Mouse (Mus musculus) stomach, postnatal 0 days (tissue): ENCODE results near the gene Lrmda. TPM values are rescaled to one million over a fixed set of nuclear protein-coding genes. Genes with fewer than 3 reads are reported as not detected.

Experiments used
- ATAC-seq: fragments of 200-750 bp; cut with Nextera tagmentation; 2 replicates; pipeline ENCODE4 v1.8.0; 2017; ENCODE audit not compliant: low FRiP score, low TSS enrichment
- DNase-seq: peaks from one replicate; pipeline ENCODE4 v3.0.0-alpha.2; 2016; ENCODE audit warnings: low spot score
- H3K27ac ChIP-seq: fragments of 300-500 bp; sonication (generic); replicated peaks from 2 replicates; pipeline ENCODE4 v1.5.1; 2014; ENCODE audit warnings: mild to moderate bottlenecking, control low read depth
- H3K27me3 ChIP-seq: fragments of 300-500 bp; sonication (generic); 2 replicates; pipeline ENCODE4 v1.6.1; 2014; ENCODE audit warnings: low read length; ENCODE audit not compliant: control insufficient read depth, insufficient read depth
- H3K36me3 ChIP-seq: fragments of 300-500 bp; sonication (generic); 2 replicates; pipeline ENCODE4 v1.6.1; 2014; ENCODE audit warnings: low read length, mixed read lengths; ENCODE audit not compliant: control insufficient read depth, insufficient read depth
- H3K4me1 ChIP-seq: fragments of 300-500 bp; sonication (generic); replicated peaks from 2 replicates; pipeline ENCODE4 v1.6.1; 2014; ENCODE audit warnings: antibody characterized with exemption; ENCODE audit not compliant: control insufficient read depth, insufficient read depth
- H3K4me2 ChIP-seq: fragments of 300-500 bp; sonication (generic); replicated peaks from 2 replicates; pipeline ENCODE4 v1.6.1; 2014; ENCODE audit warnings: low read depth, mild to moderate bottlenecking, control low read depth, moderate library complexity
- H3K4me3 ChIP-seq: fragments of 300-500 bp; sonication (generic); 2 replicates; pipeline ENCODE4 v1.5.1; 2014; ENCODE audit warnings: low read depth, low read length, control low read depth
- H3K9ac ChIP-seq: fragments of 300-500 bp; sonication (generic); 2 replicates; pipeline ENCODE4 v1.6.1; 2014; ENCODE audit warnings: mild to moderate bottlenecking, low read length, control low read depth, mixed read lengths
- H3K9me3 ChIP-seq: fragments of 300-500 bp; sonication (generic); 2 replicates; pipeline ENCODE4 v1.6.1; 2016; ENCODE audit warnings: low read length; ENCODE audit not compliant: control insufficient read depth
- CTCF ChIP-seq: IDR thresholded peaks from 2 replicates; pipeline ENCODE4 v1.5.1; 2016; ENCODE audit warnings: antibody characterized with exemption, low read depth, mild to moderate bottlenecking, moderate library complexity
- EP300 ChIP-seq: optimal IDR thresholded peaks from 2 replicates; pipeline ENCODE3; 2016; ENCODE audit warnings: antibody characterized with exemption
- WGBS: fragments of 180-500 bp; shearing (Covaris S2); extraction: QIAGEN DNeasy Blood & Tissue Kit; methylation state at CpG from one replicate; pipeline ENCODE4 v1.1.7; 2014; 5-methylcytosine and 5-hydroxymethylcytosine counted together
- polyA plus RNA-seq: library from polyadenylated mRNA; unstranded; fragments of >200 nt; fragmentation: Nextera tagmentation; extraction: Ambion mirVana; gene quantifications from 2 replicates; pipeline ENCODE4 v1.2.1, GENCODE M21; 2015

Gene Lrmda
- polyA plus RNA-seq, 1 experiment from 2014 or later: 0.39 TPM

DNA sequence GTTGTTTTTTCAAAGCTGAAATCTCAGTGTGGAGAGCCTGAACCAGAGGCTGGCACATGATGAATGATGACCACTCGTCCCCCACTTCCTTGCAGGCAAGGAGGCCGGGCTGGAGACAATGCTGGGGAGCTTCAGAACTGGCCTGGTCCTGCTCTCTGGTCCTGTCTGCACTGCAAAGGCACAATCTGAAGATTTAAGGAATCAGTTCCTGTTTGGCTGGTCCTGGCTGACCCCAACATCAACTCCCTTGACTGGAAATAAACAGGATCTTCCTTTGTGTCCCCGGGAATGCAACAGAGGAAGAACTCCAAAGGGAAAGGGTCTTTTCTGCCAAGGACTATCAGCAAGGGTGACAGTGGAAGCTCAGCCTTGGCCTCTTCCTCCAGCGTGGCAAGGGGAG lies 4.7 kb upstream of the Lrmda start:
- H3K27ac ChIP-seq: no peak overlapping the region
- no peak overlapping the region for H3K9ac ChIP-seq
- no peaks in the 10 kb centered on the region for H3K27me3 ChIP-seq
- TF ChIP-seq EP300: no peak
- TF ChIP-seq CTCF: no peak
- 60% methylated on average over 4 of the region's 4 CpGs for WGBS
- 0 out of 2 replicates have a peak, but pooled peaks cover 3% of the 10 kb centered on the region for H3K4me1 ChIP-seq
- DNase-seq (no peak), ATAC-seq (no peak)
- H3K4me3 ChIP-seq: no peak overlapping the region
- no peaks in the 10 kb centered on the region for H3K36me3 ChIP-seq
- H3K4me2 ChIP-seq: no peak overlapping the region
- H3K9me3 ChIP-seq: no peaks in the 10 kb centered on the region

GRCm38 (mm10) chr14:22017011-22017410 lies 2.5 kb upstream of the Lrmda start:
- H3K4me3 ChIP-seq: no peak overlapping the region
- 30% methylated on average over 5 of the region's 5 CpGs for WGBS
- no peak for DNase-seq
- TF ChIP-seq CTCF: no peak
- TF ChIP-seq EP300: no peak
- no peak overlapping the region for H3K4me2 ChIP-seq
- no peak for ATAC-seq
- H3K9ac ChIP-seq: no peak overlapping the region
- H3K9me3 ChIP-seq: no peaks in the 10 kb centered on the region
- no peak overlapping the region for H3K27ac ChIP-seq
- 0 out of 2 replicates have a peak, but pooled peaks cover 3% of the 10 kb centered on the region for H3K4me1 ChIP-seq
- H3K36me3 ChIP-seq: no peaks in the 10 kb centered on the region
- H3K27me3 ChIP-seq: no peaks in the 10 kb centered on the region

DNA sequence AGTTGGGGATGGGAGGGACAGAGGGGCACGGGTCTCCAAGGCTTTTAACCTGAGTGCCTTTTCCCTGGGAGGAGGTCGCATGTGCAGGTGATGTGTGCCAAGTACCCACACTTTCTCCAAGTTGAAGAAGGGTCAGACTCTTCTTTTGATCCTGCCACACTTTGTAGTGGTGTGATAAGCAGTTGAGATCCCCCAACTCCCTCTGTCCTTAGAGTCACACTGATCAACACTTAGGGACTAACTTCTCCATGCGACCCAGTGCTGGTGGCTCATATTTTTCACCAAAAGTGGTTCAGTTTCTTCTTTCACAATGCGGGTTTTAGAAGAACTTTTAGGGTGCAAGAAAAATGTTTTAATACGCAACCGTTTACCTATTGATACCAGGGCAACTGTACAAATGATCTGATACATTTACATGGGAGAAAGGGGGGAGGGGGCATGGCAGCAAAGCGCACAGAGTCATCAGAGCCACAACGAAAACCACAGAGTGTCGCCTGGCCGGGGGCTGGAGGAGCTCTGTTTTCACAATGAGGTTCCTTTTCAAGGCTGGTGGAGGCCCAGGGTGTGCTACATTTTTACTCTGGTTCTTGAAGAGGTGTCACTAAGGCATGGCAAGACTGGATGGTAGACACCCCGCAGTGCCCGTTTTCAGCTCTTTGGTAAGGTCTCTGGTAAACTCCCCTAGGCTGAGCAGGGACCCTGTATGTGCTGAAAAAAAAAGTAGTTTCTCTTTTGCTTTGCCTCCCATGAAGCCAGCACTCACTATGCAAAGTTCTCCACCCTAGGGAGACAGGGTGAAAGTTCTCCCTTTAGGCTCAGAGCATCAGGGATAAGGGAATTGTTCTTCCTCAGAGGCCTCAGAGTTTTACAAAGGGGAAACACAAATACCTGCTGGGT lies 685 bp downstream of the Lrmda start:
- Histone ChIP-seq H3K27me3 (no peaks in the 10 kb centered on the region), H3K4me1 (0 out of 2 replicates have a peak, but pooled peaks cover 3% of the 10 kb centered on the region), H3K9ac (peak overlapping the region; percentile 68), H3K9me3 (no peaks in the 10 kb centered on the region), H3K4me2 (peak overlapping the region; percentile 82), H3K4me3 (peak overlapping the region; percentile 40), H3K27ac (no peak overlapping the region), H3K36me3 (no peaks in the 10 kb centered on the region)
- 62% methylated on average over 12 of the region's 12 CpGs for WGBS
- DNase-seq (no peak), ATAC-seq (no peak; the same call in 1 of the 2 replicates)
- TF ChIP-seq EP300 (no peak), CTCF (no peak)

DNA sequence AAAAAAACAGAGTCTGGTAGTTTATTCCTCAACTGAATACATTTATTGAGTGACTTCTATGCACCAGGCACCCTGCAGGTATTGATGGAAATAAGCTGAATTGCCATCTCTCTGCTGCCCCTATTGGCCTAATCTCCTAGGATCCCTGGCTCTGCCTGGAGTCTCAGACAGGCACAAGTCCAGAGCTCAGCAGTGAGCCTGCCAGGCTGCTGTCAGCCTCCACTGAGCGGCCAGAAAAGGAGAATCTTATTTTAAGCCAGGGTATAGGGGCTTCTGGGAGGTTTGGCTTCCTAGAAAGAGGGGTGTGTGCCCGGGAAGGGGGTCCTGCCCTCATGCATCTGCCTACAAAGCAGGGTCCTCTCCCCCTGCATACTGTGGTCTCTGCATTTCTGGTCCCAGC lies 1.4 kb downstream of the Lrmda start:
- H3K27me3 ChIP-seq: no peaks in the 10 kb centered on the region
- 22% methylated on average over 2 of the region's 2 CpGs for WGBS
- ATAC-seq (no peak), DNase-seq (peak; percentile 43)
- no peak overlapping the region for H3K9ac ChIP-seq
- no peak overlapping the region for H3K4me3 ChIP-seq
- no peaks in the 10 kb centered on the region for H3K9me3 ChIP-seq
- 0 out of 2 replicates have a peak, but pooled peaks cover 3% of the 10 kb centered on the region for H3K4me1 ChIP-seq
- no peaks in the 10 kb centered on the region for H3K36me3 ChIP-seq
- no peak overlapping the region for H3K4me2 ChIP-seq
- TF ChIP-seq EP300: no peak
- TF ChIP-seq CTCF: peak; percentile 74
- no peak overlapping the region; the same call in 1 of the 2 replicates for H3K27ac ChIP-seq

GRCm38 (mm10) chr14:22023533-22023932 lies 4.0 kb downstream of the Lrmda start:
- 78% methylated on average over 4 of the region's 4 CpGs for WGBS
- no peak for DNase-seq
- H3K9me3 ChIP-seq: no peaks in the 10 kb centered on the region
- no peaks in the 10 kb centered on the region for H3K27me3 ChIP-seq
- no peak overlapping the region for H3K4me3 ChIP-seq
- 0 out of 2 replicates have a peak, but pooled peaks cover 3% of the 10 kb centered on the region for H3K4me1 ChIP-seq
- no peak overlapping the region for H3K27ac ChIP-seq
- no peak for ATAC-seq
- TF ChIP-seq EP300 (no peak), CTCF (no peak)
- H3K9ac ChIP-seq: no peak overlapping the region
- H3K36me3 ChIP-seq: no peaks in the 10 kb centered on the region
- H3K4me2 ChIP-seq: no peak overlapping the region

- WGBS: 42% methylated on average over 3 of the region's 3 CpGs
- ATAC-seq: peak; percentile 57
- Histone ChIP-seq H3K4me3 (no peak overlapping the region), H3K36me3 (no peaks in the 10 kb centered on the region), H3K4me1 (0 out of 2 replicates have a peak, but pooled peaks cover 4% of the 10 kb centered on the region), H3K27ac (no peak overlapping the region), H3K9me3 (no peaks in the 10 kb centered on the region), H3K4me2 (no peak overlapping the region), H3K27me3 (no peaks in the 10 kb centered on the region), H3K9ac (no peak overlapping the region)
- no peak for TF ChIP-seq CTCF
- TF ChIP-seq EP300: no peak
- peak; percentile 33 for DNase-seq
Observed at GRCm38 (mm10) chr14:22035900-22036299, 16.4 kb downstream of the Lrmda start.
